Mouse (Mus musculus) limb, embryonic 11.5 days (tissue): Measurements from ENCODE around the gene Gins3. TPM values are rescaled to one million over a fixed set of nuclear protein-coding genes. Genes with fewer than 3 reads are reported as not detected.
A peak's percentile ranks its signal among the peaks of the same experiment; 100 is the strongest.

ENCODE experiments used
- ATAC-seq: fragments of 200-750 bp; cut with Nextera tagmentation; 2 replicates; pipeline ENCODE4 v1.8.0; 2017; ENCODE audit warnings: low read depth; ENCODE audit not compliant: insufficient number of reproducible peaks, low FRiP score, low TSS enrichment
- DNase-seq: peaks from one replicate; pipeline ENCODE4 v3.0.0-alpha.2; 2015; ENCODE audit warnings: low spot score
- H3K27ac ChIP-seq: fragments of 300-500 bp; sonication (generic); replicated peaks from 2 replicates; pipeline ENCODE4 v1.5.1; 2014; ENCODE audit warnings: low read depth, mild to moderate bottlenecking, low read length
- H3K27me3 ChIP-seq: fragments of 300-500 bp; sonication (generic); 2 replicates; pipeline ENCODE4 v1.6.1; 2014; ENCODE audit warnings: mild to moderate bottlenecking, low read length, mixed read lengths; ENCODE audit not compliant: control insufficient read depth, insufficient read depth
- H3K36me3 ChIP-seq: fragments of 300-500 bp; sonication (generic); 2 replicates; pipeline ENCODE4 v1.6.1; 2014; ENCODE audit warnings: mild to moderate bottlenecking, low read length, moderate library complexity, mixed read lengths; ENCODE audit not compliant: control insufficient read depth, insufficient read depth
- H3K4me1 ChIP-seq: fragments of 300-500 bp; sonication (generic); 2 replicates; pipeline ENCODE4 v1.6.1; 2014; ENCODE audit warnings: low read length, mixed read lengths; ENCODE audit not compliant: control insufficient read depth, insufficient read depth
- H3K4me2 ChIP-seq: fragments of 300-500 bp; sonication (generic); 2 replicates; pipeline ENCODE4 v1.6.1; 2014; ENCODE audit warnings: low read depth, mild to moderate bottlenecking, moderate library complexity; ENCODE audit not compliant: severe bottlenecking
- H3K4me3 ChIP-seq: fragments of 300-500 bp; sonication (generic); 2 replicates; pipeline ENCODE4 v1.5.1; 2014; ENCODE audit warnings: low read depth, low read length
- H3K9ac ChIP-seq: fragments of 300-500 bp; sonication (generic); 2 replicates; pipeline ENCODE4 v1.6.1; 2014; ENCODE audit warnings: mild to moderate bottlenecking, low read length
- H3K9me3 ChIP-seq: fragments of 300-500 bp; sonication (generic); 2 replicates; pipeline ENCODE4 v1.6.1; 2016; ENCODE audit warnings: low read length; ENCODE audit not compliant: control insufficient read depth
- WGBS: fragments of 180-500 bp; shearing (Covaris S2); extraction: QIAGEN DNeasy Blood & Tissue Kit; methylation state at CpG from one replicate; pipeline ENCODE4 v1.1.7; 2014; 5-methylcytosine and 5-hydroxymethylcytosine counted together
- polyA plus RNA-seq: library from polyadenylated mRNA; unstranded; fragments of >200 nt; fragmentation: Nextera tagmentation; extraction: Ambion mirVana; gene quantifications from 2 replicates; pipeline ENCODE4 v1.2.1, GENCODE M21; 2014

The Gins3 gene
- polyA plus RNA-seq, 1 experiment from 2014 or later: 33.6 TPM

DNA sequence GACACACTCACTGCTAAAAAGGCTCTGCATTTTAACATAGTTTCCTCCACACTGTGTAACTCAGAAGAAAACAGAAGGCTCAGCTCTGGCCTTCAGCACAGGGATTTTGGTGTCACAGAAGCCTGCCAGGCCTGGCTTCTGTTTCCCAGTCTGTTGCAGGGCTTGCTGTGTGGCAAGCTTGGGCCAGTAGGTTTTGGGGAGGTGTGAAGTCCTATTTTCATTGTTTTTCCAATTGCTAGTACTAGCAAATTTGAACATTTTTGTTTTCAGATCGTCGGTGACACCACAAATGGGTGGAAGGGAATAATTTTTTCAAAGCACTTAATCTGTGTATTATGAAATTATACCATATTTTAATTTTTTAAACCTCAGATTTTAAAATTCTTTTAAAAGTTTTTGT is 13.2 kb upstream of the Gins3 start:
- H3K4me2 ChIP-seq: no peak overlapping the region
- H3K36me3 ChIP-seq: no peaks in the 10 kb centered on the region
- H3K4me1 ChIP-seq: no peaks in the 10 kb centered on the region
- H3K9me3 ChIP-seq: no peaks in the 10 kb centered on the region
- H3K9ac ChIP-seq: no peak overlapping the region
- no peaks in the 10 kb centered on the region for H3K27me3 ChIP-seq
- DNase-seq (no peak), ATAC-seq (no peak)
- no peak overlapping the region for H3K4me3 ChIP-seq
- H3K27ac ChIP-seq: no peak overlapping the region
- 86% methylated on average over 2 of the region's 2 CpGs for WGBS

DNA sequence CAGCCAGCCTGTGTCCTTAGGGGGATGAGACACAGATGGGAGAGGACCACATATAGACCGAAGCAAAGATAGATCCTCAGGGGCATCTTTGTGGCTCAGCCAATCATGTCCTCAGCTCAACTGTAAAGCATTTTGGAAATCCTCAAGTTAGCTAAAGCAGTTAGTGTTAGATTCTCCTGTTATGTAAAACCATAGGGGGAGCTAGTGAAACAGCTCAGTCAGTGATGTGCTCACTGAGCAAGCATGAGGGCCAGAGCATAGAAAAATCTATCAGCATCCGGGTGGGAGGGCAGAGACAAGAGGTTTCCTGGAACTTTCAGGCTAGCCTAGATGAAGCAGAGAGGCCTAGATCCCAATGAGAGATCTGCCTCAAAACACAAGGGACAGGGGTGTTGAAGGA is 8.4 kb upstream of the Gins3 start:
- Histone ChIP-seq H3K27ac (no peak overlapping the region), H3K4me3 (no peak overlapping the region), H3K27me3 (no peaks in the 10 kb centered on the region), H3K4me1 (no peaks in the 10 kb centered on the region), H3K9me3 (no peaks in the 10 kb centered on the region), H3K4me2 (no peak overlapping the region), H3K36me3 (no peaks in the 10 kb centered on the region), H3K9ac (no peak overlapping the region)
- DNase-seq (no peak), ATAC-seq (no peak)
- WGBS: 88% methylated on average over 2 of the region's 2 CpGs

DNA sequence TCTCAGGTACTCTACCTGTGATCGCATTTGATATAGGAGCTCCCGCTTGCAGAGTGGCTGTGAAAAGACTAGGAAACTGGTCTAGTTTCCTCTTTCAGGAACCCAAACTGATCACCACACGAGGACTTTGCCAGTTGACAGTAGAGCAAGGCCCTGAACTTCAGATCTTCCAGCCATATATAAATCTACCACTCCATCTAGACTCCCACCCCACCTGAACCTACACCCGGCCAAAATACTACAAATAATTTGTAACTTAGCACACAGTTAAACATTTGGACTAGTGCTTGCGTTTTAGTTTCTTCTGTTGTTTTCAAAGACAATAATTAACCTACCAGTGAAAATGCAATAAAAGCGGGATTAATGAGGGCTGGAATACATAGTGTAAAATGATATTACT is 413 bp upstream of the Gins3 start:
- 83% methylated on average over 6 of the region's 6 CpGs for WGBS
- H3K36me3 ChIP-seq: no peaks in the 10 kb centered on the region
- no peaks in the 10 kb centered on the region; the same call in 1 of the 2 replicates for H3K4me1 ChIP-seq
- no peak overlapping the region for H3K4me2 ChIP-seq
- no peak overlapping the region for H3K27ac ChIP-seq
- H3K4me3 ChIP-seq: no peak overlapping the region
- ATAC-seq (no peak), DNase-seq (no peak)
- H3K27me3 ChIP-seq: no peaks in the 10 kb centered on the region
- H3K9ac ChIP-seq: no peak overlapping the region
- no peaks in the 10 kb centered on the region for H3K9me3 ChIP-seq

DNA sequence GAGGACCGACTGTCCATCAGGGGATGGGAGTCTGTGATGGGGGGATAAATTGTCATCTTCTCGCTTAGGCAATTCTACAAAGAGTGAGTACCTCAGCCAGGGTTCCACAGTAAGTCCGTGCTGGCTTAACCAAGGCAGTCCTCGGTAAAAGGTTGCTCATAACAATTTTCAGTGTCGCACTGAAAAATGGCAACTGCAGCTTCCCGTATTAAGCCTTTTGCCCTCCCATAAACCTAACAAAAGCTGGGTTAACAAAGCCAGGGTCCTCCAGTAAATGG is 749 bp downstream of the Gins3 start:
- Histone ChIP-seq H3K4me2 (peak overlapping the region; percentile 54), H3K4me1 (no peaks in the 10 kb centered on the region; the same call in 1 of the 2 replicates), H3K9ac (peak overlapping the region; percentile 66), H3K36me3 (no peaks in the 10 kb centered on the region), H3K4me3 (peak overlapping the region; percentile 70), H3K27me3 (no peaks in the 10 kb centered on the region), H3K9me3 (no peaks in the 10 kb centered on the region), H3K27ac (no peak overlapping the region)
- WGBS: 5% methylated on average over 6 of the region's 6 CpGs
- ATAC-seq (no peak), DNase-seq (no peak)

DNA sequence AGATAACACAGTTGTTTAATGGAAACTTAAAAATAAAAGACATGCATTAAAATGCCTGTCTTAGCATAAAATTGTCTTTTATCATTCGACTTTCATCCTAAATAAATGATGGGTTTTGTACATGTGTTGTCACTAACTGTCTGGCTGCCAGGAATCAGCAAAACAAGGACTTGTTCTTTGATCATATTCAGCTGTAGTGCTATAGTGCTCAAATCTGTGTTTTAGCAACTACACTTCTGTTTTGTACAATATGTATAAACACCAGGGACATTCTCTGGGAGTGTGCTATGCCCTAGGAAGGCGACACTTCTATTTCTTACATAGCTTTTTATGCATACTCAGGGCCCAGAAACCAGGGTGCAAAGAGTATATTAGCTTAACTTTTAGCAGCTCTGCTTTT is 11.7 kb downstream of the Gins3 start:
- Histone ChIP-seq H3K27me3 (no peaks in the 10 kb centered on the region), H3K9ac (no peak overlapping the region), H3K4me1 (no peaks in the 10 kb centered on the region), H3K4me2 (no peak overlapping the region), H3K27ac (no peak overlapping the region), H3K4me3 (no peak overlapping the region), H3K36me3 (no peaks in the 10 kb centered on the region; the same call in 1 of the 2 replicates), H3K9me3 (no peaks in the 10 kb centered on the region)
- DNase-seq (no peak), ATAC-seq (no peak)
- WGBS: 92% methylated on average over 2 of the region's 2 CpGs

DNA sequence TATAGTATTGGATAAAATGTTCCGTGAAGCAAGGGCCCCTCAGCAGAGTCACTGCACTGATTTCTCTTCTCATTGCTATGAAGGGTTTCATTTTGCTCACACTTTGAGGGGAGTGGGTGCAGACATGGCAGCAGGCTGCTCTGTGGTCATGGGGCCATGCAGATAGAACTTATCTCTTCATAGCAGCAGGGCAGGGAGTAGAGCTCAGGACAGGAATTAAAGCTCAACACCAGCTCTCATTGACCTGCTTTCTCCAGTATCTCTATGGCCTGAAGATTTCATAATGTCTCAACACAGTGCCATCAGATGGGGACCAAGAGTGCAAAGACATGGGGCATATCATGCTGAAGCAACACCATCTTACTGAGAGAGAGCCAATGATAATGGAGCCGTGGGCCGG is 15.0 kb downstream of the Gins3 start:
- H3K4me3 ChIP-seq: no peak overlapping the region
- no peak overlapping the region for H3K9ac ChIP-seq
- no peak overlapping the region for H3K27ac ChIP-seq
- H3K4me1 ChIP-seq: no peaks in the 10 kb centered on the region
- H3K9me3 ChIP-seq: no peaks in the 10 kb centered on the region
- no peak overlapping the region for H3K4me2 ChIP-seq
- WGBS: 75% methylated on average over 3 of the region's 3 CpGs
- ATAC-seq (no peak), DNase-seq (no peak)
- no peaks in the 10 kb centered on the region for H3K27me3 ChIP-seq
- no peaks in the 10 kb centered on the region for H3K36me3 ChIP-seq

DNA sequence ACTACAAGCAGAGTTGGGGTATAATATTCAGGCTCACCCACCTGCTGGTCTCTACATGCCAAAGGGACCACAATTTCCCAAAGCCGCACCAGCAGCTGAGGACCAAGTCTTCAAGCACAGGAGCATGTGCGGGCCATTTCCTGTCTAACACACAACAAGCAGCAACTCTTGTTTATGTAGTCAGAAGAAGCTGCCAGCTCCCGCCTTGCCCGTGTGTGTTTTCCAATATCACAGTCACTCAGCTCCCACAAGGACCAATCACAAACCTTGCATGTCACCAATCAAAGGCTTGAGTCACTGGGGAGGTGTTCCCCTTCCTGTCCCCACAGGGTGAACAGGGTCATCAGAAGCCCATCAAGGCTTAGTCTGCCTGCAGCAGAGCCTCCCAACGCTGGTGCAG is 20.1 kb downstream of the Gins3 start:
- H3K27me3 ChIP-seq: no peaks in the 10 kb centered on the region
- H3K4me2 ChIP-seq: no peak overlapping the region
- no peaks in the 10 kb centered on the region for H3K9me3 ChIP-seq
- H3K9ac ChIP-seq: no peak overlapping the region
- H3K4me3 ChIP-seq: no peak overlapping the region
- H3K27ac ChIP-seq: no peak overlapping the region
- WGBS: 77% methylated on average over 5 of the region's 5 CpGs
- no peak for ATAC-seq
- DNase-seq: no peak
- H3K36me3 ChIP-seq: no peaks in the 10 kb centered on the region
- H3K4me1 ChIP-seq: no peaks in the 10 kb centered on the region

DNA sequence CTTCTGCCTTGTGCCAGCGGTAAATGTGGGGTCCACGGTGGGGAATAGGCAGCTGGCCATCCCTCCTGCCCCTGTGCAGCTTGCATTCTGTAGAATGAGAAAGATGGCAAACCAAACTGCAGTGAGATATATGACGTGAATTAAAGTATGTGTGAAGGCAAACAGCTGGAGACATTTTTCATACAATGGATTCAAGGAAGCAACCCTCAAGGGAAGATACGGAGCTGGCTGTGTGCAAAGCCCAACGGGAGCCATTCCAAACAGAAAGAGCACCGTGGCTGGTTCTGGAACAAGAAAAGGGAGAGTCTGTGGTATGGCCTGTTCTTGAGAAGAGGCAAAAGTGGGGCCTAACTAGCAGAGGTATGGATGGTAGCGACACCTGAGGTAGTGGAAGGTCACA is 22.6 kb downstream of the Gins3 start:
- Histone ChIP-seq H3K27ac (no peak overlapping the region), H3K36me3 (no peaks in the 10 kb centered on the region), H3K4me2 (no peak overlapping the region), H3K9me3 (no peaks in the 10 kb centered on the region), H3K9ac (no peak overlapping the region), H3K27me3 (no peaks in the 10 kb centered on the region), H3K4me1 (no peaks in the 10 kb centered on the region), H3K4me3 (no peak overlapping the region)
- DNase-seq: no peak
- WGBS: 83% methylated on average over 7 of the region's 7 CpGs
- ATAC-seq: no peak

DNA sequence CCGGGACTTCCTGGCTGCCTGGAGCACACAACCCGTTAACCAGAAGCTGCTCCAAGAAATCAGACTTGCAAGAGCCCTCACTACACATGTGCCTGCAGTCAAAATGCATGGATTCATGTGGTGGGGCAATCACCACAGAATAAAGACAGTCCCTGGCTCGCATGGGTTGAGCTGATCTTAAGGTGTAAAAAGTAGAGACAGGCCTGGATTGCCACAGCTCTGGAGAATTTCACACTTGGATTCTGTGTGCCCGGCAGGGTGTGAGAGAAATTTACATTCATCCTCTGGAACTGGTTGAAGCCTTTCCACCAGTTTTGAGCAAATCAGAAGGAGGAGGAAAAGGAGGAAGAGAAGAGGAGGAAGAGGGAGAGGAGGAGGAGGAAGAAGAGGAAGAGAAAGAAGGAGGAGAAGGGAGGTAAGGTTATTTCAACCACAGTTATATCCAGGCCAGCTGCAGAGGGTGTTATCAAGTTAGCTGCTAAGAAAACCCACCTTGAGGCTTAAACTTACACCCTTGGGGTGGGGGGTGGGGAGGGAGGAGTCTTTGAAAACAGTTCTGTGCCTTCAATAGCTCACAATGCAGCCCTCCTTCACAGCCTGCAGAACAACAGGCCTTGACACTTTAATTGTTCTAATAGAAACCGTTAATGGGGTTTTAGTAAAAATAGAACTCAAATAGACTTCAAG is 23.2 kb downstream of the Gins3 start:
- Histone ChIP-seq H3K4me3 (no peak overlapping the region), H3K9ac (no peak overlapping the region), H3K4me2 (no peak overlapping the region), H3K27ac (no peak overlapping the region), H3K9me3 (no peaks in the 10 kb centered on the region), H3K36me3 (no peaks in the 10 kb centered on the region), H3K27me3 (no peaks in the 10 kb centered on the region), H3K4me1 (no peaks in the 10 kb centered on the region)
- DNase-seq (no peak), ATAC-seq (no peak)
- WGBS: 31% methylated on average over 5 of the region's 5 CpGs
